Mouse (Mus musculus) CD8-positive naive resting alpha-beta T cell, adult 57 days (primary cell): ENCODE measurements around the gene Kctd4. TPM values are rescaled to one million over a fixed set of nuclear protein-coding genes. Genes with fewer than 3 reads are reported as not detected.

Experiments
- total RNA-seq: library from RNA; stranded (reverse); gene quantifications from one replicate; pipeline ENCODE4 v1.2.4, GENCODE M21; 2023

Gene Kctd4
- total RNA-seq, result not detected

DNA sequence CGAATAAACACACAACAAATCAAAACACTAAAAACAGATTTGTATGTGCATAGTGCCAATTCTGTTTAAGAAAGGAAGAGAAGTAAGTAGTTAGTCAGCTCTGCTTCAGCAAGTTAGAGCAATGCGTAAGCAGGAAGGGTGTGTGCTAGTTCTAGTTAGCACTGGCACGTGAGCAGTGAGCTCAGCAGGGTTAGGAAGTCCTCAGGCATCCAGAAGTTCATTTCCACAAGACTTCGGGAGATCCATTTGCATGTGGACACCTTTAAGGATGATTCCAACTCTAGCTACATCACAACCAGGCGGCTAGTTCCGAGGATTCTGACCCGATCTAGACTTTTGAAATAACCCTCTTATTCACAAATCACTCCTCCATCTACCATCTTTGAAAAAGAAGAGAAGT lies at the start of gene Kctd4:
Kctd4 (plus strand) TSS at position 244 of the 400 bp plus-strand sequence.

DNA sequence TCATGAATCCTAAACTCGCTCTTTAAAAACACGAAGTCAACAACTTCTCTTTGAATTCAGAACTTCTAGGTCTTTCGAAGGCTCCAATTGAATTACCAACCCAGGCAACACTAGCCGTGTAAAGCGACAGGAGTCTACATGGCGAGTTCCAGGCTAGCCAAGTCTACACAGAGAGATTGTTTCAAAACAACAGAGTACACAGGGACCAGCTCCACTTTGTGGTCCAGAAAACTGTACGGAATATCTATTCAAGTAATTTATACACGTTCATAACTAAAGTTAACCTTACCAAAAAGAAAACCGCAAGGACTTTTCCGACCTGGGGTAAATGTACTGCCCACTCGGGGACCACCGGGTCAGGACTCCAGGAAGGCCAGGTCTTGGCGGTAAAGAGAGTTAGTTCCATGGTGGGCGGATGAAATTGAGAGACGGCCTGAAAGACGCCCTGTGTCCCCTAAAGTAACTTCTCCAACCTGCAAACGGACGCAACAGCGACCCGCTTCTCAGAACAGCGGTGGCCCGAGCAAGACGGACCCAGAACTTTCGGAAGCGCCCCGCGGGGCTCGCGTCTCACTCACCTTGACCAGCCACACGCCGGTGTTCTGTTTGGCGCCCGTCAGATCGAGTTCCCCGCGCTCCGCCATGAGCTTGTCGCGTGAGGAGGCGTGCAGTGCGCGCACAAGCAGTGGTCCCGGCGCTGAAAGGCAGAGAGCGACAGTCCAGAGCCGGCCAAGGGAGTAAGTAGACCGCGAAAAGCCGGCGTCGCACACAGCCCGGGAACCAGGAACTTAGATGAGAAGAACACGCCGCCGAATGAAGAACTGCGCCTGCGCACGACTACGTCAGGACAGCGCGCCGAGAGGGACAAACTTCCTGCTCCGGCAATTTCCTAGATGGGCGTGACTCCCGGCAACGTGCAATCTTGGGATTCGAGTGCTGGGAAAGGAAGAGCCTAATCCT lies 55.6 kb downstream of the Kctd4 start, which contains the start of gene Gtf2f2:
Gtf2f2 (minus strand) TSS at position 764 of the 960 bp plus-strand sequence.

Other genes starting within 250 kb of the Kctd4 start
- 31.2 TPM for gene Cog3, start 200.5 kb upstream of the Kctd4 start, total RNA-seq
- gene Slc25a30, start 168.0 kb upstream of the Kctd4 start, total RNA-seq, result 60.5 TPM
- 9,503 TPM for gene Tpt1, start 109.9 kb upstream of the Kctd4 start, total RNA-seq
- 27.0 TPM for gene Gtf2f2, start 55.9 kb downstream of the Kctd4 start, total RNA-seq
- 19.8 TPM for gene Gpalpp1, start 155.8 kb downstream of the Kctd4 start, total RNA-seq
- 15.6 TPM for gene Nufip1, start 155.9 kb downstream of the Kctd4 start, total RNA-seq